Mouse (Mus musculus): Measurements from ENCODE around the gene Gmppa. TPM values are rescaled to one million over a fixed set of nuclear protein-coding genes. Genes with fewer than 3 reads are reported as not detected.

The Gmppa gene
- polyA plus RNA-seq, 1 experiment from 2014 or later: 69.9 TPM

DNA sequence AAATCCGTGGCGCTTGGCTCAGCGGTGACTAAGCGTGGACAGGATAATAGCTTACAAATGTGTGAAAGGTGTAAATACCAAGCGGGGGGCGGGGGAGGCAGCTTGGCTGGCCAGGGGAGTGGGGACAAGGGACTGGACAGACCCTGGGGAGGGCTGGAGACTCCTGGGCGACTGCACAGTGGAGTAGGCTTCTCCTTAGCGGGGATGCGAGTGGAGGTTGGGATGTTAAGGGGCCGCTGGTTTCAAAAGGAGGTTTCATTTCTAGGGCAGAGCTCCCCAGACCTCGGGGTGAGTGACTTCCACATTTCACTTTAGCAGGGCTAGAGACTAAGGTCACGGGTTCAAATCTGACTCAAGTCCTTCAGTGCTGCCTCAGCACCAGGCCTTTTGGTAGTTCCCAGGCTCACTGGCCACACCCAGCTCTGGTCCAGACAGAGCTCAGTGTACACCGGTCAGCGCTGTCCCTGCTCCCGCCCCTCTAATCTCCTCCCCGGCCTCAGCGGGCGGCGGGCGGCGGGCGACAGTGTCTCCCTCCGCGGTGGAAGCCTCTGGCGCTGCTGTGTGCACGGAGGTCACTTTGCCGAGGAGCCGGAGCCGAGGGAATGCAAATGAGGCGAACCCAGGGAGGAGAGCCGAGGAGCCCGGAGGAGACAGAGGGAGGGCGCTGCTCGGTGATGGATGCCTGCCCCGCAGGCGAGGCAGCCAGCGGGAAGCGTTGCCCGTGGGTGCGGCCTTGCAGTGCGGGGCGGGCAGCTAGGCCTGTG lies 22.5 kb downstream of the Gmppa start:
- peaks cover 64% of the 10 kb centered on the region for H3K4me1 ChIP-seq
- peaks cover 8% of the 10 kb centered on the region for H3K27me3 ChIP-seq (replicated peaks)

GRCm38 (mm10) chr1:75458789-75459684 lies 23.3 kb downstream of the Gmppa start:
- Histone ChIP-seq H3K27me3 (replicated peaks) (peaks cover 8% of the 10 kb centered on the region; the same call in 1 of the 2 replicates), H3K4me1 (peaks cover 64% of the 10 kb centered on the region), H3K9ac (peak overlapping the region; percentile 49), H3K4me3 (peak overlapping the region; percentile 19), H3K4me2 (replicated peaks) (peak overlapping the region; percentile 63), H3K36me3 (no peaks in the 10 kb centered on the region), H3K9me3 (no peaks in the 10 kb centered on the region), H3K27ac (peak overlapping the region; percentile 79)
- WGBS: 19% methylated on average over 23 of the region's 23 CpGs
- ATAC-seq (ENCODE audit: low FRiP score, low read depth): no peak

More for the DNA sequence above, 22.5 kb downstream of the Gmppa start:
- Histone ChIP-seq H3K9ac (peak overlapping the region; percentile 49), H3K27ac (peak overlapping the region; percentile 79), H3K4me3 (peak overlapping the region; percentile 19), H3K9me3 (no peaks in the 10 kb centered on the region), H3K4me2 (replicated peaks) (peak overlapping the region; percentile 63), H3K36me3 (no peaks in the 10 kb centered on the region)
- WGBS: 1% methylated on average over 42 of the region's 42 CpGs
- peak; percentile 39 for ATAC-seq (ENCODE audit: low FRiP score, low read depth)

DNA sequence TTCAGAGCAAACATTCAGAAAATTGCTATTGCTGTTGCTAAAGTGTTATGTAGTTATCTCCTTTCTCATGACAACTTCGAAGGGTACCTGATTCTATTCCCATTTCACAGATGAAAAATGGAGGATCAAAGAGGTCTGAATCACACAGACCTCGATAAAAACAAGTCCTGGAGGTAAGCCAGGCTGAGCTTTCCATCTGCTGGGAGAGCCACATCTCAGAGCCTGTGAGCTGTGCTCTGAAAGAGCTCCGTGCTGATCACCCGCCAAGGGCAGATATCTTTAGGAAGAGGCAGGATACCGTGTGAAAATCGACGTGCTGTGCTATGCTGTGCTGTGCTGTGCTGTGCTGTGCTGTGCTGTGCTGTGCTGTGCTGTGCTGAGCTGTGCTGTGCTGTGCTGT lies 24.6 kb downstream of the Gmppa start:
- 87% methylated on average over 7 of the region's 7 CpGs for WGBS
- H3K9ac ChIP-seq: no peak overlapping the region
- H3K27me3 ChIP-seq (replicated peaks): 0 out of 2 replicates have a peak, but pooled peaks cover 3% of the 10 kb centered on the region
- H3K4me1 ChIP-seq: peaks cover 64% of the 10 kb centered on the region
- no peak overlapping the region for H3K4me3 ChIP-seq
- H3K27ac ChIP-seq: no peak overlapping the region
- H3K4me2 ChIP-seq (replicated peaks): no peak overlapping the region
- no peak for ATAC-seq (ENCODE audit: low FRiP score, low read depth)
- H3K36me3 ChIP-seq: no peaks in the 10 kb centered on the region
- no peaks in the 10 kb centered on the region for H3K9me3 ChIP-seq

DNA sequence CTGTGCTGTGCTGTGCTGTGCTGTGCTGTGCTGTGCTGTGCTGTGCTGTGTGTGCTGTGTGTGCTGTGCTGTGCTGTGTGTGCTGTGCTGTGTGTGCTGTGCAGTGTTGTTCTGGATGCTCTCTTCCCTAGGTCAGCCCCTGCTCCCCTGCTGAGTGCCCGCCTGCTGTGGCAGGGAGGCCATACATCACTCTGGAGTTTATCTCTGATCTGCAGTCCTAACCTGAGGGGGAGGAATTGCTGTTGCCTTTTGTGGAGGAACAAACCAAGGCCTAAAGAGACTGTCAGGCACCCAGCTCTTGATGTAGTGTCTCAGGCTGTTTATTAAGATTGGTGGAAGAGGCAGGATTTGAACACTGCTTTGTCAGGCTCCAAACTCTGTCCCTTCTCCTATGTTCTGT lies 26.9 kb downstream of the Gmppa start:
- H3K9ac ChIP-seq: no peak overlapping the region
- no peak overlapping the region for H3K4me2 ChIP-seq (replicated peaks)
- peaks cover 42% of the 10 kb centered on the region for H3K4me1 ChIP-seq
- WGBS: 11% methylated on average over 1 of the region's 1 CpGs
- ATAC-seq (ENCODE audit: low FRiP score, low read depth): no peak
- H3K27ac ChIP-seq: no peak overlapping the region
- no peak overlapping the region for H3K4me3 ChIP-seq
- H3K36me3 ChIP-seq: no peaks in the 10 kb centered on the region
- H3K27me3 ChIP-seq (replicated peaks): 0 out of 2 replicates have a peak, but pooled peaks cover 3% of the 10 kb centered on the region
- H3K9me3 ChIP-seq: no peaks in the 10 kb centered on the region

- no peaks in the 10 kb centered on the region for H3K36me3 ChIP-seq
- WGBS: 84% methylated on average over 5 of the region's 5 CpGs
- no peak for ATAC-seq (ENCODE audit: low FRiP score, low read depth)
- H3K4me2 ChIP-seq (replicated peaks): no peak overlapping the region
- no peak overlapping the region for H3K27ac ChIP-seq
- 0 out of 2 replicates have a peak, but pooled peaks cover 3% of the 10 kb centered on the region for H3K27me3 ChIP-seq (replicated peaks)
- H3K9me3 ChIP-seq: no peaks in the 10 kb centered on the region
- H3K4me1 ChIP-seq: peaks cover 32% of the 10 kb centered on the region
- H3K4me3 ChIP-seq: no peak overlapping the region
- 0 out of 2 replicates have a peak overlapping the region, but pooled peaks have one; percentile 14 for H3K9ac ChIP-seq
Observed at GRCm38 (mm10) chr1:75463652-75464204, 28.0 kb downstream of the Gmppa start.

GRCm38 (mm10) chr1:75467215-75467927 lies 31.6 kb downstream of the Gmppa start:
- 8% methylated on average over 14 of the region's 14 CpGs for WGBS
- Histone ChIP-seq H3K4me2 (replicated peaks) (no peak overlapping the region), H3K4me1 (peaks cover 22% of the 10 kb centered on the region)

DNA sequence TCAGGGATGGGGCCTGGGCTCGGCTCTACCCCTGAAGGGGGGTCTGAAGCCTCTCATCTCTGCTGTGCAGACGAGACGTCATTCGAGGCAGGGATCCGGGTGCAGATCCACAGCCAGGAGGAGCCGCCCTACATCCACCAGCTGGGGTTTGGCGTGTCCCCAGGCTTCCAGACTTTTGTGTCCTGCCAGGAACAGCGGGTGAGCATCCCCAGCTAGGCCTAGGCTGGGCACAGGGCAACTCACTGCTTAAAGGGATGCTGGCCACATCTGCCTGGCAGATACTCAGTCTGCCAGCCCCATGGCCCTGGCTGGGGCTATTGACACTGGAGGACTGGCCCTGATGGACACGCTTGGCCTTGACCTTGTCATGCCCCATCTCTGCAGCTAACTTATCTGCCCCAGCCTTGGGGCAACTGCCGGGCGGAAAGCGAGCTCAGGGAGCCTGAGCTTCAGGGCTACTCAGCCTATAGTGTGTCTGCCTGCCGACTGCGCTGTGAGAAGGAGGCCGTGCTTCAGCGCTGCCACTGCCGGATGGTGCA lies 33.6 kb downstream of the Gmppa start:
- Histone ChIP-seq H3K36me3 (peaks cover 26% of the 10 kb centered on the region), H3K27me3 (replicated peaks) (0 out of 2 replicates have a peak, but pooled peaks cover 10% of the 10 kb centered on the region), H3K4me1 (peaks cover 9% of the 10 kb centered on the region), H3K9me3 (no peaks in the 10 kb centered on the region), H3K9ac (no peak overlapping the region), H3K4me3 (no peak overlapping the region), H3K27ac (no peak overlapping the region), H3K4me2 (replicated peaks) (no peak overlapping the region)
- no peak for ATAC-seq (ENCODE audit: low FRiP score, low read depth)
- WGBS: 79% methylated on average over 17 of the region's 17 CpGs

More at GRCm38 (mm10) chr1:75467215-75467927, 31.6 kb downstream of the Gmppa start:
- ATAC-seq (ENCODE audit: low FRiP score, low read depth): peak; percentile 57
- no peak overlapping the region for H3K4me3 ChIP-seq
- no peak overlapping the region for H3K9ac ChIP-seq
- H3K9me3 ChIP-seq: no peaks in the 10 kb centered on the region
- no peak overlapping the region for H3K27ac ChIP-seq
- H3K27me3 ChIP-seq (replicated peaks): 0 out of 2 replicates have a peak, but pooled peaks cover 10% of the 10 kb centered on the region
- peaks cover 6% of the 10 kb centered on the region; the same call in 1 of the 2 replicates for H3K36me3 ChIP-seq

- ATAC-seq (ENCODE audit: low FRiP score, low read depth): no peak
- Histone ChIP-seq H3K9ac (no peak overlapping the region), H3K36me3 (peaks cover 50% of the 10 kb centered on the region), H3K9me3 (no peaks in the 10 kb centered on the region), H3K4me3 (no peak overlapping the region), H3K4me1 (peaks cover 36% of the 10 kb centered on the region), H3K4me2 (replicated peaks) (no peak overlapping the region), H3K27me3 (replicated peaks) (no peaks in the 10 kb centered on the region; the same call in 1 of the 2 replicates), H3K27ac (no peak overlapping the region)
- 97% methylated on average over 11 of the region's 11 CpGs for WGBS
Observed at GRCm38 (mm10) chr1:75476441-75476840, 40.7 kb downstream of the Gmppa start.

- peaks cover 3% of the 10 kb centered on the region for H3K27me3 ChIP-seq (replicated peaks)
- H3K4me2 ChIP-seq (replicated peaks): peak overlapping the region; percentile 93
- H3K9me3 ChIP-seq: no peaks in the 10 kb centered on the region
- H3K4me3 ChIP-seq: peak overlapping the region; percentile 18
- H3K27ac ChIP-seq: no peak overlapping the region
- ATAC-seq (ENCODE audit: low FRiP score, low read depth): no peak
- no peak overlapping the region for H3K9ac ChIP-seq
- H3K4me1 ChIP-seq: peaks cover 36% of the 10 kb centered on the region
- WGBS: 13% methylated on average over 35 of the region's 35 CpGs
- H3K36me3 ChIP-seq: peaks cover 45% of the 10 kb centered on the region
Observed at GRCm38 (mm10) chr1:75477264-75477965, 41.7 kb downstream of the Gmppa start.

- peaks cover 9% of the 10 kb centered on the region for H3K27me3 ChIP-seq (replicated peaks)
- peak overlapping the region; percentile 80; the same call in 1 of the 2 replicates for H3K9ac ChIP-seq
- peak overlapping the region; percentile 84; the same call in 1 of the 2 replicates for H3K4me3 ChIP-seq
- no peak overlapping the region for H3K27ac ChIP-seq
- H3K9me3 ChIP-seq: no peaks in the 10 kb centered on the region
- peak overlapping the region; percentile 93 for H3K4me2 ChIP-seq (replicated peaks)
- peaks cover 36% of the 10 kb centered on the region for H3K4me1 ChIP-seq
- peaks cover 45% of the 10 kb centered on the region for H3K36me3 ChIP-seq
- WGBS: 53% methylated on average over 3 of the region's 3 CpGs
- no peak for ATAC-seq (ENCODE audit: low FRiP score, low read depth)
Observed at GRCm38 (mm10) chr1:75477966-75478290, 42.2 kb downstream of the Gmppa start.

- Histone ChIP-seq H3K9me3 (no peaks in the 10 kb centered on the region), H3K9ac (peak overlapping the region; percentile 80), H3K27ac (peak overlapping the region; percentile 69), H3K4me2 (replicated peaks) (peak overlapping the region; percentile 93), H3K4me3 (peak overlapping the region; percentile 84), H3K27me3 (replicated peaks) (peaks cover 14% of the 10 kb centered on the region), H3K4me1 (peaks cover 36% of the 10 kb centered on the region), H3K36me3 (peaks cover 40% of the 10 kb centered on the region)
- ATAC-seq (ENCODE audit: low FRiP score, low read depth): no peak; the same call in 1 of the 2 replicates
- under 1% methylated on average over 21 of the region's 25 CpGs for WGBS
Observed at GRCm38 (mm10) chr1:75478497-75478896, 42.8 kb downstream of the Gmppa start.
